Mouse (Mus musculus): ENCODE results near the gene Gm6812. TPM values are rescaled to one million over a fixed set of nuclear protein-coding genes. Genes with fewer than 3 reads are reported as not detected.
"Not testable (repeated sequence)": the region's sequence is repeated elsewhere in the genome, so short reads cannot be mapped to it uniquely, and the experiment has no call there.

Gene Gm6812
- not detected for total RNA-seq (2021)
- long read RNA-seq, experiment 1 = 0 reads
- long read RNA-seq, experiment 2 = 0 reads

DNA sequence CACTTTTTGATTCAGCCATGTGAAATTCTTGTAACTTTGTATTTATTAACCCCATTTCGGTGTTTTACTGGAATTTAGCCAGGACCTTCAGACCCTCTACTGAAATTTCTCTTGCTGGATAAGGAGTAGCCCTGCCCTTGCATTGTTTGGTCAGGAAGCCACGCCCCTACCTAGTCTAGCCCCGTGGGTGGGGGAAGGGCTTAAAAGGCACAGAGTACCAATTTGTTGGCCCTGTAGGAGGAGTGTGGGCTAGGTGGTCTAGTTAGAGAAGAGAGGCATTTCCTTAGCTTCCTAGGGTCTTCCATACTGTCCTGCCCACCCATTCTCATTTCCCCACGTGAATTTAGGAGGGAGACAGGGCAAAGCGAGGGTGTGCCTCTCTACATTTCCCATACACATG, at the start of gene Gm6812:
Gene Gm6812 (minus strand): TSS at position 101 of the 400 bp plus-strand sequence.
- DNase-seq (ENCODE audit: low spot score in 2 of 2); intact Hi-C loops (cut with DNase I): not testable (repeated sequence)

DNA sequence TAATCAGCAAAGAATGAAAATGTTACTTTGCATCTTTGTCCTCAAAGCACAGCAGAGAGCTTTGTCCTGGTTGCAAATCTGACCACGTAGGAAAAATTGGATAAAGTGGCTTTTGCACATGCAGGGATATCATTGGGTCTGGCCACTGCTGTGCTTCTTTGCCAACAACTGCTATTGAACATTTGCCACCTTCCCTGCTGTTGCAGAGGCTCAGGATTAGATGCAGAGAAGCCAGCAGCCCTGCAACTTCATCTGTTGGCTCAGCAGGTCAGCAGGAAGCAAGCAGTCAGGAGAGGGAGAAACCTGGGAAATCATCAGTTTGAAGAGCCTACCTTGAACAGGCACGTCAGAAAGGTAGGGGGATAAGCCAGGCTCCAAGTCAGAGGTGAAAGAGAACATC, 27.7 kb downstream of the Gm6812 start:
- intact Hi-C loops (cut with DNase I) = no loop called here

More for the DNA sequence above, 27.7 kb downstream of the Gm6812 start:
- DNase-seq (ENCODE audit: low spot score in 2 of 2) = no peak

Other genes starting within 250 kb of the Gm6812 start
- gene Fmr1, start 214.5 kb downstream of the Gm6812 start, total RNA-seq (2021) = 10 to 100 TPM; 60.4 to 65.5 TPM
- not detected for gene Fmr1nb, start 131.2 kb downstream of the Gm6812 start, total RNA-seq (2021)
- gene Gm14698, start 72.0 kb downstream of the Gm6812 start, total RNA-seq (2021) = 1 to 10 TPM; 1.0 to 1.8 TPM

Data from left cerebral cortex, postnatal 14 days (tissue).